Mouse (Mus musculus) left cerebral cortex, postnatal 10 days (tissue): ENCODE measurements around the gene Lpxn. TPM values are rescaled to one million over a fixed set of nuclear protein-coding genes. Genes with fewer than 3 reads are reported as not detected.
A peak's percentile ranks its signal among the peaks of the same experiment; 100 is the strongest.

Source experiments
- DNase-seq, 2 experiments: peaks; one replicate each; pipeline ENCODE4 v3.0.0; 2021 to 2022; ENCODE audit warnings: low spot score in 2 of 2, mixed read lengths in 1 of 2; ENCODE audit errors: extremely low spot score in 1 of 2
- intact Hi-C: fragments of 180-260 bp; cut with DNase I; formaldehyde crosslinking; loops from one replicate; pipeline ENCODE4 v1.15.1; 2025
- total RNA-seq, 2 experiments: library from RNA; stranded (reverse); gene quantifications; 2 replicates each; pipeline ENCODE4 v1.2.3; 2021

Gene Lpxn
- 1 to 10 TPM; 1.1 to 1.5 TPM for total RNA-seq

- intact Hi-C loops = loop anchor here (2.0 to 5.0 kb wide), 4 partner anchors 73 to 783 kb away; no protein-coding TSS in a partner anchor
- DNase-seq = peak; percentile 98 to 99
These were observed at the start of gene Lpxn, which contains the start of gene Zfp91 for GRCm38 (mm10) chr19:12795511-12796327. Gene Lpxn, plus strand, starts transcription at chr19:12796193. Gene Zfp91, minus strand, starts transcription at chr19:12796126.

GRCm38 (mm10) chr19:12756286-12756685 is 39.7 kb upstream of the Lpxn start:
- intact Hi-C loops = no loop called here
- DNase-seq = no peak

- DNase-seq = no peak
- intact Hi-C loops = no loop called here
These were observed 37.0 kb upstream of the Lpxn start for GRCm38 (mm10) chr19:12758936-12759478.

GRCm38 (mm10) chr19:12759656-12760055 is 36.3 kb upstream of the Lpxn start:
- intact Hi-C loops = no loop called here
- DNase-seq = peak; percentile 47 to 54

- DNase-seq = no peak
- intact Hi-C loops = no loop called here
These were observed 33.5 kb upstream of the Lpxn start for GRCm38 (mm10) chr19:12762212-12763130.

- intact Hi-C loops = no loop called here
- DNase-seq = no peak
These were observed 30.7 kb upstream of the Lpxn start, which contains the start of gene Cntf for GRCm38 (mm10) chr19:12765308-12765707. Gene Cntf, minus strand, starts transcription at chr19:12765632.

- no peak for DNase-seq
- intact Hi-C loops = loop anchor here (10.0 kb wide), 1 partner anchor 786 kb away; no protein-coding TSS in a partner anchor
These were observed 25.1 kb upstream of the Lpxn start for GRCm38 (mm10) chr19:12770888-12771287.

- intact Hi-C loops = no loop called here
- no peak for DNase-seq
These were observed 15.6 kb upstream of the Lpxn start for GRCm38 (mm10) chr19:12780437-12780836.

GRCm38 (mm10) chr19:12786803-12787395 is 9.1 kb upstream of the Lpxn start:
- intact Hi-C loops = no loop called here
- DNase-seq = no peak

GRCm38 (mm10) chr19:12787721-12788120 is 8.3 kb upstream of the Lpxn start:
- DNase-seq = no peak
- intact Hi-C loops = no loop called here

- intact Hi-C loops = no loop called here
- DNase-seq = no peak
These were observed 3.6 kb upstream of the Lpxn start for GRCm38 (mm10) chr19:12792374-12792773.

- DNase-seq = peak; percentile 89 to 97
- intact Hi-C loops = loop anchor here (5.0 kb wide), 2 partner anchors 72 to 782 kb away; no protein-coding TSS in a partner anchor
These were observed 1.6 kb upstream of the Lpxn start for GRCm38 (mm10) chr19:12794056-12795044.

GRCm38 (mm10) chr19:12795110-12795509 is 883 bp upstream of the Lpxn start:
- DNase-seq = no peak
- intact Hi-C loops = loop anchor here (5.0 kb wide), 2 partner anchors 73 to 783 kb away; no protein-coding TSS in a partner anchor

GRCm38 (mm10) chr19:12796328-12796931 is 437 bp downstream of the Lpxn start:
- intact Hi-C loops = loop anchor here (2.0 to 5.0 kb wide), 4 partner anchors 74 to 784 kb away; no protein-coding TSS in a partner anchor
- peak in 1 of 2 experiments; percentile 65 for DNase-seq

GRCm38 (mm10) chr19:12797071-12797470 is 1.1 kb downstream of the Lpxn start:
- peak in 1 of 2 experiments; percentile 63 for DNase-seq
- intact Hi-C loops = loop anchor here (2.0 to 5.0 kb wide), 4 partner anchors 75 to 785 kb away; no protein-coding TSS in a partner anchor

- no peak for DNase-seq
- intact Hi-C loops = loop anchor here (5.0 kb wide), 2 partner anchors 76 to 786 kb away; no protein-coding TSS in a partner anchor
These were observed 2.4 kb downstream of the Lpxn start for GRCm38 (mm10) chr19:12798404-12798803.

- intact Hi-C loops = loop anchor here (5.0 kb wide), 2 partner anchors 77 to 787 kb away; no protein-coding TSS in a partner anchor
- no peak for DNase-seq
These were observed 3.1 kb downstream of the Lpxn start for GRCm38 (mm10) chr19:12799081-12799480.
